Comparison of ENCODE assay signal across 38 mouse cellular contexts in genomic region chr17:5385694-5386093, GRCm38 (mm10). TPM values are rescaled to one million over a fixed set of nuclear protein-coding genes. Genes with fewer than 3 reads are reported as not detected.
"Had no signal": no experiment of that assay in that cellular context is flagged by ENCODE, and none has a peak within 500 bp of the region (broad histone marks: within the 10 kb centered on the region; RNA-seq: fewer than 3 reads in every experiment).

No protein-coding gene starts in this region.

- DNase-seq: heart, postnatal 10 days; heart, postnatal 14 days; heart, postnatal 36 days; heart, postnatal 4 days; kidney, adult 11 months; kidney, adult 18-20 months; kidney, adult 2 months; kidney, adult 8-10 months; kidney, adult 9 months; kidney, postnatal 10 days; kidney, postnatal 14 days; kidney, postnatal 25 days; kidney, postnatal 36 days; kidney, postnatal 4 days; layer of hippocampus, adult 9-11 months; layer of hippocampus, postnatal 36 days had no signal

RNA-seq across cellular contexts. Expression of gene Ldhal6b, which starts 32.9 kb away (rescaled TPM):
- polyA plus RNA-seq: heart, embryonic 10.5 days; heart, embryonic 11.5 days; heart, embryonic 12.5 days; heart, embryonic 13.5 days; heart, embryonic 14.5 days; heart, embryonic 15.5 days; heart, embryonic 16.5 days; heart, postnatal 0 days; hindbrain, embryonic 11.5 days; hindbrain, embryonic 12.5 days; hindbrain, embryonic 15.5 days; hindbrain, embryonic 16.5 days; hindbrain, postnatal 0 days; inflammation-experienced regulatory T-cells, adult 6 months; intestine, embryonic 15.5 days; intestine, embryonic 16.5 days; intestine, postnatal 0 days; kidney, embryonic 14.5 days; kidney, embryonic 15.5 days; kidney, embryonic 16.5 days; kidney, postnatal 0 days; large intestine, adult 2 months had no signal
